Mouse (Mus musculus) E14TG2a.4 (cell line): ENCODE measurements around the gene Gm3646.

Experiments used
- CTCF ChIP-seq: conservative IDR thresholded peaks from 2 replicates; pipeline ENCODE4 v1.5.1; 2014; ENCODE audit warnings: low read length
- NANOG ChIP-seq: IDR thresholded peaks from 2 replicates; pipeline ENCODE4 v1.6.1; 2014; ENCODE audit warnings: borderline replicate concordance, low read length, mixed read lengths
- POU5F1 ChIP-seq: IDR thresholded peaks from 2 replicates; pipeline ENCODE4 v1.6.1; 2014; ENCODE audit warnings: low read length, borderline replicate concordance

DNA sequence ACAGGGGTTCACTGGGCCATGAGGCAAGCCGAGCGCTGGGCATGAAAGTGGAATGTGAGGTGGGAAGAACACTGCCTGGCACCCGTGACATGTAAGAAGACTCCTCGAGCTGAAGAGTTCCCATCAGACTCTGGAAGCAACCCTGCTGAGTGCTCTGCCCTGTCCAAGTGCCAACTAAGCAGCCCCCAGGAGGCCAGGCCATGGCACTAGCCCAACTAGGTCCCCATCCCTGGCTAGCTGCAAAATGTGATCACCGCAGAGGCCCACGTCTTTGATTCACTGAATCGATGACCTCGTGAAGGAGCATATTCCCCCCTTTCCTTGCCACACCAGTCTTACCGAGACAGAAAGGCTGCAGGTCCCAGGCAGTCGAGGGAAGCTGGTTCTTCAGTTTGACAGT, 14.5 kb upstream of the Gm3646 start:
- no peak for TF ChIP-seq CTCF
- no peak for TF ChIP-seq NANOG
- no peak for TF ChIP-seq POU5F1
